Mouse (Mus musculus): ENCODE data around the gene Phldb1.

Gene Phldb1

GRCm38 (mm10) chr9:44709600-44709999, 25.4 kb downstream of the Phldb1 start:
- DNase-seq (ENCODE audit: low read depth, low spot score) = no peak

- no peak for DNase-seq (ENCODE audit: low read depth, low spot score)
Measured at GRCm38 (mm10) chr9:44708925-44709324, 26.1 kb downstream of the Phldb1 start.

- no peak for DNase-seq (ENCODE audit: low read depth, low spot score)
Measured at GRCm38 (mm10) chr9:44708429-44708765, 26.6 kb downstream of the Phldb1 start.

- DNase-seq (ENCODE audit: low read depth, low spot score) = no peak
Measured at GRCm38 (mm10) chr9:44707749-44708428, 27.1 kb downstream of the Phldb1 start.

GRCm38 (mm10) chr9:44699730-44700129, 35.3 kb downstream of the Phldb1 start:
- no peak for DNase-seq (ENCODE audit: low read depth, low spot score)

- DNase-seq (ENCODE audit: low read depth, low spot score) = no peak
Measured at GRCm38 (mm10) chr9:44699196-44699595, 35.8 kb downstream of the Phldb1 start.

GRCm38 (mm10) chr9:44697866-44698265, 37.1 kb downstream of the Phldb1 start:
- DNase-seq (ENCODE audit: low read depth, low spot score) = no peak

- DNase-seq (ENCODE audit: low read depth, low spot score) = no peak
Measured at GRCm38 (mm10) chr9:44693071-44693470, 41.9 kb downstream of the Phldb1 start.

GRCm38 (mm10) chr9:44691671-44692520, 43.1 kb downstream of the Phldb1 start:
- DNase-seq (ENCODE audit: low read depth, low spot score) = no peak

- no peak for DNase-seq (ENCODE audit: low read depth, low spot score)
Measured at GRCm38 (mm10) chr9:44690641-44691040, 44.4 kb downstream of the Phldb1 start.

GRCm38 (mm10) chr9:44688013-44688412, 47.0 kb downstream of the Phldb1 start:
- DNase-seq (ENCODE audit: low read depth, low spot score) = no peak

GRCm38 (mm10) chr9:44686638-44687037, 48.4 kb downstream of the Phldb1 start:
- peak; percentile 32 for DNase-seq (ENCODE audit: low read depth, low spot score)

GRCm38 (mm10) chr9:44685346-44686330, 49.4 kb downstream of the Phldb1 start:
- peak; percentile 58 for DNase-seq (ENCODE audit: low read depth, low spot score)

GRCm38 (mm10) chr9:44683046-44683445, 52.0 kb downstream of the Phldb1 start:
- DNase-seq (ENCODE audit: low read depth, low spot score) = no peak

- no peak for DNase-seq (ENCODE audit: low read depth, low spot score)
Measured at GRCm38 (mm10) chr9:44679565-44679964, 55.4 kb downstream of the Phldb1 start.

GRCm38 (mm10) chr9:44678288-44678871, 56.6 kb downstream of the Phldb1 start:
- no peak for DNase-seq (ENCODE audit: low read depth, low spot score)

- no peak for DNase-seq (ENCODE audit: low read depth, low spot score)
Measured at GRCm38 (mm10) chr9:44673005-44673404, 62.0 kb downstream of the Phldb1 start, which contains the start of gene Treh. TSS of gene Treh (plus strand) at chr9:44673233.

- no peak for DNase-seq (ENCODE audit: low read depth, low spot score)
Measured at GRCm38 (mm10) chr9:44672291-44672865, 62.6 kb downstream of the Phldb1 start.

GRCm38 (mm10) chr9:44671416-44671815, 63.6 kb downstream of the Phldb1 start:
- DNase-seq (ENCODE audit: low read depth, low spot score) = no peak

- no peak for DNase-seq (ENCODE audit: low read depth, low spot score)
Measured at GRCm38 (mm10) chr9:44663706-44664105, 71.3 kb downstream of the Phldb1 start.
